Mouse (Mus musculus): Measurements from ENCODE around the gene H2afy2.

H2afy2 gene

DNA sequence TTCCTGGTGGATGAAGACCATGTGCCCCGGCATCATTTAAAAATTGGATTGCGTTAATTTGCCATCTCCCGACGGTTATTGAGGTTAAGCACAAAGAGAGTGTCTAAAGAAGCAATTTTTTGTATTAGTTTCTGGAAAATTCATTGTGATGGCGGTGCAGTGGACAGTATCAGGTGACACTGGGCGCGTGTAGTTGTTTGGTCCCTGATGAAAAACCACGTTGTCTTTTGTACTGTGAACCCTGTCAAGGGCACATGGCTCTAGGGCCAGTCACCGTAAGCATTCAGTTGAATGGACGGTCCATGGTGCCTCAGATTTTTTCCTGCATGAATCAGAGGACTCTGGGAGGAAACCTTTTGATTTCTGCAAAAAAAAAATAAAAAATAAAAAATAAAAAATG, 467 bp upstream of the H2afy2 start:
- no peak for DNase-seq (ENCODE audit: low spot score)

DNA sequence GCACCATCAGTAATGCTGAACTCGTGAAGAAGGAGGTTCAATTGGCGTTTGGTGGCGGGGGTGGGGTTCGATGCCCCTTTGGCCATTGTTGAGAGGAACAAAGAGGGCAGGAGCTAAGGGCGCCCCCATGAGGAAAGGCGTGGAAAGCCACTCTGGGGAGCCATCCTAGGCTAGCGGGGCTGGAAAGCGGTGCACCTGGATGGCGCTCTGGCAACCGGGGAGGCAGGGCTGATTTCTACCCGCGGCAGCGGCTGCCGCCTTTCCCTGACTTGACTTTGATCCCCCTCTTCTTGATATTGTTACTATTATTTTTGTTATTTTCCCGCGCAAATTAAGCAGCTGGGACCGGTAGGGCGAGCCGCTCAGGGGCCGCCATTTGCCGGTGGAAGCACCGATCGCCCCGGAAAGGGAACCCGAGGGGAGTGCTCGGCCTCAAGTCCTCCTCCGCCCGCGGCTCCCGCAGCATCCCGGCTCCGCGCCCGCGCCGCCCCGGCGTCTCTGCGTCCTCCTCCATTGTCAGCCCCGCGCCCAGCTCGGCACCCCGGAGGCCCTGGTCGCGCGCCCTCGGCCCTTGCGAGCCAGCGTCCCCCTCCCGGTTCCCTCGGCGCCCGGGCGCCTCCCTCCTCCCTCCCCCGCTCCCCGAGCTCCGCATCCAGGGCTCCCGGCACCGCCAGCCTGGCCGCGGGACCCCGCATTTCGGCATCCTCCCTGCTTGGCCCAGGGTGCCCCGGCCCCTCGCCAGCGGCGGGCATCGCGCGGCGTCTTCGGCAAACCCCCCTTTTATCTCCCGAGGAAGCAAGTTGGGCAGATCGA, 942 bp downstream of the H2afy2 start:
- DNase-seq (ENCODE audit: low spot score), result peak; percentile 75

DNA sequence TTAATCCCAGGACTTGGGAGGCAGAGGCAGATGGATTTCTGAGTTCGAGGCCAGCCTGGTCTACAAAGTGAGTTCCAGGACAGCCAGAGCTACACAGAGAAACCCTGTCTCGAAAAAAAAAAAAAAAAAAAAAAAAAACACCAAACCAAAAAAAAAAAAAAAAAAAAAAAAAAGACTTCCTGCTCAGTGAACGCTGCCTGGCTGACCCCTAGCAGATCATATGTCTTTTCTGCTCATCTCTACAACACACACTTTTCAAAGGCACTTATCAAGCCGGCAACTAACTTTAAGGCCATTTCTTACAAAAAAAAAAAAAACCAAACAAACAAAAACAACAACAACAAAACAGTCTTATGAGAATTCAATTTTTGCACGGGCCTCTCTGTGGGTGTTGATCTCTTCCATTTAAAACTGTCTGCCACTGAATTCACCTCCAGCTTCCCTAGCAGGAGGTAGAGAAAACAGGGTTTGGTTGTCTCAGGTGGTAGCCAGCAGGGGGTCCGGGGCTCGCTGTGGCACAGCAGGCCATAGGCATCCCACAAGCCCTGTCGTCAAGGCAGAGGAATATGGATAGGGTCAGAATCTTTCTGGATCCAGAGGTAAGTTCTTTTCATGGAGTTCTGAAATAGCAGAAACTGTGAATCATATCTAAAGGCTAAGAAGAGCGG, 2.4 kb downstream of the H2afy2 start:
- no peak for DNase-seq (ENCODE audit: low spot score)

DNA sequence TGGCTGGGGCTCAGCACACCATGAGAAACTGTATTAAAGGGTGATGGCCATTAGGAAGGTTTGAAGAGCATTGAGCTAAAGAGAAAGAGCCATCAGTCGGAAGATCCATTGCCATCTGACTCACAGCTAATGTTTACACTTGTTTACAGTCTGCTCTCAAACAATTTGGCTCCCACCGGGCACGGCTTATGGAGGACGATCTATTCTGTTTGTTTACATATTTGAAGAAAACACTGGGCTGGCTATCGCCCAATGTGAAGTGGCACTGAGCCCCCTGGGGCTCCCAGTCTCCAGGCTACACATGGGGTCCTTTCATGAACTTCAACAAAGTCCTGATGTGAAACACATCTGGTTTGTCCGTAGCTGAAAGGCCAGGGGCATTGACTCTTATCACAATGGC, 17.1 kb downstream of the H2afy2 start:
- no peak for DNase-seq (ENCODE audit: low spot score)

DNA sequence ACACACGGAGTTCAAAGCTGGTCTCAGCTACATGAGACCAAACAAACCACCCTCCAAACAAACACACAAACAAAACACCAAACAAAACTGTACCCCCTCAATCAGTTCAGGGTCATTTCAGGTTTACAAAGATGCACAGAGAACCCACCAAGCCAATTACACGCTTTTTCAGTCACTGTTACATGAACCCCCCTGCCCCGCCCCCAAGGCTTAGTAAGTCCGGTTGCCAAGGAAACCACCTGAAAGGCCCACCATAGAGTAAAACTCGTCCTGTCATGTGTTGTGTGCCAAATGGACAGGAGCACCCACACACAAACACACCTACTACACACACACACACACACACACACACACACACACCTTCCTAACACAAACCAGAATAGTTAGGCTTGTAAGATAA, 18.4 kb downstream of the H2afy2 start:
- DNase-seq (ENCODE audit: low spot score), result no peak

DNA sequence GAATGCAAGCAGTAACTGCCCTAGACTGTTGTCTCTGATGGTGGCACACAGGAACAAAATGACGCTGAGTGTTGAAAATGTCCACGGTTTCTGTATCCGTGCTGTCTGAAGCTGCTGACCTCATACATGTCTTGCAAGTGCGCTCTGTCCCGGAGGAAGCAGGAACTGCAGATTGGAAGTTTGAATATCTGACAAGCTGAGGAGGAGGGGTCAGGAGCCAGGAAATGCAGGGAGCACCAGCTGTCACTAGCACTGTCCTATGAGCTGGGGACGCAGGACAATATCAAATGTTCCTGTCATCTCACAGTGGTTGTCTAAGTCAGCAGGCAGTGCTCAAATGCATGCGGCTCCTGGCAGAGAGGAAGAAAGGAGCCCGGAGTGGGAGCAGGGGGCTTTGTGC, 19.3 kb downstream of the H2afy2 start:
- DNase-seq (ENCODE audit: low spot score), result no peak

DNA sequence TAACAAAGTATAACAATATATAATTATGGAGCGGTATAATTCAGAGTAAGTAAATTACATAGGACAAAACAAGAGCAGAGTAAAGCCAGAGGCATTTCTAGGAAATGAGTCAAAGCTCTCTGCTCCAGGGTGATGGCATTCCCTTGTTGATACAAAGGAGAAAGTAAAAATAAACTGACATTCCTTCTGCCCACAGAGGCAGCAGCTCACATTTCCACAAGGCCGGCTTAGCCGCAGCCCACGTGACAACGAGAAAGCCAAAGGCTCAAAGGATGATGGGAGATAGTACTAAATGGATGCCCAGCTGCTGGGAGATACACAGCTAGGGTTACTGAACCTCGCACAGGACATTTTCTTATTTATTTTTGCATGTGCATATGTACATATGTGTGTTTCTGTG, 24.1 kb downstream of the H2afy2 start:
- DNase-seq (ENCODE audit: low spot score), result no peak

DNA sequence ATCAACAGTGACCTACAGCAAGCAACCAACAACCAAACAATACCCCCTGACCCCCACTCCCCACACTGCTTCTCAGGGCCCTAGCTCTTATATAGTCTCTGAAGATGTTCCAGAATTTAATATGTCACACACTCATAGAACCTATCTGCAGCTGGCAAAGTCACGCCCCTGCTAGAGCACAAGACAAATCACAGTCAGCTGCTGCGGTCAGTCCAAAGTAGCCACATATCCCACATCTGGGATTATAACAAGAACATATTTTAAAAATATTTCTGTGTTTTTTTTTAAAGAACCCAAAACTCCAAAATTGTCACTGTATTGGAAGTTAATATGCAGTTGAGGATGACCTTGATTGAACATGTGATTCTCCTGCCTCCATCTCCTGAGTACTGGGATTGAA, 25.0 kb downstream of the H2afy2 start:
- no peak for DNase-seq (ENCODE audit: low spot score)

DNA sequence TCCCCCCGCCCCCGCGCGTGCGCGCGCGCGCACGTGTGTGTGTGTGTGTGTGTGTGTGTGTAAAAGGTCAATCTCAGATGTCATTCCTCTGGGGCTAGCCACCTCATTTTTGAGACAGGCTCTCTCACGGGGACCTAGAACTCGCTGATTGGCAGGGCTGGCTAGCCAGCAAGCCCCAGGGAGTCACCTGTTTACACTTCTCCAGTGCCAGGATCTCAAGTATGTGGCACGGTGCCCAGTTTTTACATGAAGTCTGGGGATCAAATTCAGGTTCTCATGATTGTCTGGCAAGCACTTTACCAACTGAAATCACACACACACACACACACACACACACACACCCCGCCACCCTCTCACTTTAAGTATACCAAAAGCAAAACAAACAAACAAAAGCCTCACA, 26.9 kb downstream of the H2afy2 start:
- DNase-seq (ENCODE audit: low spot score), result no peak

DNA sequence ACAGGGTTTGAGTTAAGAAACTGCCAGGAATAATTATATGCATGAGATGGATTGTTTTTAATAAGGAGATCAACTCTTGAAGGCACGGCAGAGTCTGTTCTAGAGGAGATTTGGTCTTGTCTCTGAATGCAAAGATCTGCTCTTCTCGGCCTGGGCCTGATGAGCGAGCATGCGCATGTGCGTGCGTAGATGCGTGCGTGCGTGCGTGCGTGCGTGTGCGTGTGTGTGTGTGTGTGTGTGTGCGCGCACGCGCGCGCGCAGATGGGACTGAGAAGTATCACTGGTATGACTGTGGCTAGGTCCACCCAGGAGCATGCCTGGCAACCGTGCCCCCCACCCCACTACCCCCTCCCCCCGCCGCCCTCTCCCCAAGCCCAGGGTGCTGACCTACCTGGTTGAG, 30.9 kb downstream of the H2afy2 start:
- DNase-seq (ENCODE audit: low spot score), result no peak

DNA sequence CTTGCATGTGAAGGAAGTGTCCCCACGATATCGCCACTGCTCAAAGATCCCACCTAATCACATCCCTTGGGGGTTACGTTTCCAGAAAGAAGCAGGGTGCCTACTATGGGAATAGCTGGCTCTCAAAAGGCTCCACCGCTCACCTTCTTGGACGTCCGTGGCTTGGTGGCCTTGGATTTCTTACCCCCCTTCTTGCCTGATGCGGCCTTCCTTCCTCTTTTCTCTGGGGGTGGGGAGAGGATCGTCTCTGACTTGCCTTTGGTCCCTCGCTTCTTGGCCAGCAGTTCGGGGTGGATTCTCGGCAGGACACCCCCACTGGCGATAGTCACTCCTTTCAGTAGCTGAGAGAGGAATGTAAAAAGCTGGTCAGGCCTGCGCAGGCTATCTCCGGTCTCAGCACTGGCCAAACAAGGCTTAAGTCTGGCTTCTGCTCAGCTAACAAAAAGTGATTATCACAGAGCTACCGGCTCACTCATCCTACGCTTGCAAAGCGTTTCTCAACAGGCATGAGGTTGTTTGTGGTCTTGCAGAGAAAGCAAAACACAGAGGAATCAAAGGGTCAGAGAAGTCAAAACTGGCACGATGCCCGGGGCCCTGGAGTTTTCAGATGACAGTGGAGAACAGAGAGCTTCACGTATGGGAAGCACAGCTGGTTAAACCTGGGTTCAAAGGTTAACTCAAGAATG, 32.3 kb downstream of the H2afy2 start:
- peak; percentile 80 for DNase-seq (ENCODE audit: low spot score)

DNA sequence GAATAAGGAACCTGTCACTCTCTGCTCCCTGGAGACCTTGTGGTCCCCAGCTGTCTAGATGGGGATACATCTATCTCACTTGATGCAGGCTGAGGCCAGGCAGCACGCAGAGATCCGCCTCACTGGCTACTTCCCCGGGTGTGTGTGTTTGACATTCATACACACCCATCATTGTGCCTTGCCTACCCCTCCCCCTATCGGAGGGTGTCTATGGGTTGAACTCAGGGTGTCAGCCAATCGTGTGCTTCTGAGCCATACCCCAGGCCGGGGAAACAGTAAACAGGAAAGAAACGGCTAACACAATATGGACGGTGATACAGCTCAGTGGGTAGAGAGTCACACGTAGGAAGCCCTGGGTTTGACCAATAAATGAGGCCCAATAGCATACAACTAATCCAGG, 33.9 kb downstream of the H2afy2 start:
- no peak for DNase-seq (ENCODE audit: low spot score)

DNA sequence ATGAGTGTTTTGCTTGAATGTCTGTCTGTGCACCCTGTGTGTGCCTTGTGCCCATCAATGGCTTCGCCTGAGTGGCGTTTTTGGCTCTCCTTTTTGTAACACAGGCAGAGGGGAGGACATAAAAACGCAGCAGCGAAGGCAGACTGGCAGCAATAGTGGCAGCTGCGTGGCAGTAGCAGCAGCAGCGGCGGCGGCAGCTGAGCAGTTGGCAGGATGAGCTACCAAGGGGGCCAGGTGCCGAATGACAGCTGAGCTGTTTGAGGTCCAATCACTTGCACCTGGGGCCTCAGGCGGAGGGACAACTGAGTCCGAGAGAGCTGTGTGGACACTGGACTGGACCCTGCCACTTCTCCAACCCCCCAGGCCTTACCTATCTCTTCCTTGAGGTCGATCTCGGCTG, 36.6 kb downstream of the H2afy2 start:
- DNase-seq (ENCODE audit: low spot score), result no peak

DNA sequence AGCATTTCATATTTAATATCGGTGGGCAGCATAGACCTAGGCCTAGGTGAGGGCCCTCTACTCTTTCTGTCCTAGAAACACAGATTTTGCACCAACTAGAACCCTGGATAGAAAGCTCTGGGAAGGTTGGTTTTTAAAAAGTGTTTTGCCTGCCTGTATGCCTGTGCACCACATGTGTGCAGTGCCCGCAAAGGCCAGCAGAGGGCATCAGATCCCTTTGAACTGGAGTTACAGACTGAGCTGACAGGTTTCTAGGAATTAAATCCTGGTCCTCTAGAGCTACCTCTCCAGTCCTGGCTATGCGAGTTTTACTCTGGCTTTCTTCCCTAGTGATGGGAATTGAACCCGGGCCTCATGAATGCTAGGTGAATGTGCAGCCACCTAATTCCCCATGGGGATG, 38.8 kb downstream of the H2afy2 start:
- DNase-seq (ENCODE audit: low spot score), result peak; percentile 78

DNA sequence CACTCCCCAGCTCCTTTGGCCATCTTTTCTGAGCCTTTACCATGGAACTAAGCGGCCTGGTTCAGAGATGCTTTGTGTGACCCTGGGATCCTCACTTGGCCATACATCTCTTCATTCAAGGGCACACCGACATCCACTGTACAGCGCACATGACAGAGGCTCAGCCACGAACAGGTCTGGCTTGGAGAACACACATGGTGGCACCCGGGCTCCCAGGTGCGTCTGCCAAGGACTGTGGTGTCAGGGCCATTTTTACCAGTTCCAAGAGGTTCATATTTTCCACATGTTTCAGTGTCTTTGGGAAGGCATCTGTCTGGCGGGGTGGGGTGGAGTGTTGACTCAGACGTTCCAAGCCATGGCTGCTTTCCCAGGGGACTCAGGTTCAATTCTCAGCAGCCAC, 41.6 kb downstream of the H2afy2 start:
- DNase-seq (ENCODE audit: low spot score), result no peak

DNA sequence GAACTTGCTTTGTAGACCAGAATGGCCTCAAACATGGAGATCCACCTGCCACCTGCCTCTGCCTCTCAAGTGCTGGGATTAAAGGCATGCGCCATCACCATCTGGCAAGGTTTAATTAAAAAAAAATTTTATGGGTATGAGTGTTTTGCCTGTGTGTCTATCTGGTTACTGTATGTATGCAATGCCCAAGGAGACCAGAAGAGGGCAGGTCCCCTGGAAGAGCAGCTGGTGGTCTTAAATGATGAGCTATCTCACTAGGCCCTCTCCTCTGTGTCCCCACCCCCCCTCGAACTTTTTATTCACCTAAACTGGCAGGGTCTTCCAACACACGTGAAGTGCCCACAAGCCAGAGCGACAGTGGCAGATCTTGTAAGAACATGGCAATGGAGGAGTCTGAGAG, 42.1 kb downstream of the H2afy2 start:
- DNase-seq (ENCODE audit: low spot score), result no peak

DNA sequence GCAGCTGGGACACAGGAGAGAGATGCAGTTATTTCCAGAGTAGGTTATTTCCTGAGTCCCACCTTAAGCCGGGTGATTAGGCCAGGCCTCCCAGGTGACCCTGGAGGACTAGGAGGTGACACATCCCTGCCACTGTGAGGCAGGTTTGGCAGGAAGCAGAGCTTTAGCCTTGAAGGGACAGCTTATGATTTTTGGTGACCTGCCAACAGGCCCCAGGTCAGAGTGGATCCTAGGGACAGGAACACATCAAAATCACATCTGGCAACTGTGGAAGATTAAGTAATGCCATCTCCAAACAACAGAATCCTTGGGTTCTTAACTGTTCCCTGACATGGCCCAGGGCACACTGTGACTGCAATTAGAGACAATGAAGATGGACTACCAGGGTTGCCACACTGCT, 42.6 kb downstream of the H2afy2 start:
- no peak for DNase-seq (ENCODE audit: low spot score)

DNA sequence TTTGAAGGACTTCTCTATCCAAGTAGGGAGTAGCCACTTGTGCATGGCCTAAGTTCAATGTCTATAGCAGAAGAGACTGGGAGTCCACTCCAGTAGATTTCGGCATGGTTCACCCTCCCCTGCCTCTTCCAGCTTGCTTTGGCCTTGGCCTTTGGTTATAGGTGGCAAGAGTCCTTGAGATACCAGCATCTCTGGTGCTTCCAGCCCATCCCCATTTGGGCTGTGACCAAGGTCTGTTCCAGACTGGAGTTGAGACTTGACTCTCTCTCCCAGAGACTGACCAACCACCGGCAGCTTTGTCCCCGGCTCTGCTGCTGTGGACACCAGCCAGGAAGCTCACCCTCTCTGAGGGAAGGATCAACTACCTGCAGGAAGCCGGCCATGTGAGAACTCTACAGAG, 45.8 kb downstream of the H2afy2 start:
- DNase-seq (ENCODE audit: low spot score), result no peak

DNA sequence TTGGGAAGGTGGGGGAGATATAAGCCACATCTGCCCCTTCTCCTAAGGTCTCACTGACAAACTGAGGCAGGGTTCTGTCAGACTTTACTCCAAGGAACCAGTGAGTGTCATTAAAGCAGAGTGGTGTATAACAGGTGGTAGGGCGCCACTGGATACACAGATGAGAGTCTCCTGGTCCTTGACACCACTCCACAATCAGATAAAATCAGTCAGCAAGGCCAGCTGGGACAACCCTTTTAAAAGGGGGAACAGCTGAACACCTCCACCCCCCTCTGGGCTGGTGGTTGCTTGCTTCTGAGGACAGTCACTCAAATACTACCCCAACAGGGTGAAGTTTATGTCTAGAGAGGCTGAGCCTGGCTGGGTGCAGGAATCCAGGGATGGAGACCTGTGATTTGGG, 46.4 kb downstream of the H2afy2 start:
- no peak for DNase-seq (ENCODE audit: low spot score)

DNA sequence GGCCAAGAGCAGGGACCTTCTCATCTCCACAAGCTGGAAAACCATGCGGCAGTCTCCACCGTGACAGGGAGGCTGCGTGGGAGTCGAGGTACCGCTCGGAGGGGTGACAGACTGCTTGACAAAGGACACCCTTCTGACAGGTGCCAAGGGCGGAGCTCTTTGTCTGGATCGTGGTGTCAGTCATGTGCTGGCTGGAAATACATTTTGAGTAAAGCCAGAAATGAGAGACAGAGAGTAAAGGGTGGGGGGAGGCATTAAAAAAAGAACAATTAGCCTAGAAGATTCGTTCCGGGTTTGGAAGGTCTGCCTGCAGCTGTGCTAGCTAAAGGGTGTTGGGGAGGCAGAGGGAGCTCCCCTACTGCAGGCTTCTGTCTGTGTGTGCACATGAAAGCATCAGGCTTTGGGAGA, 47.3 kb downstream of the H2afy2 start:
- no peak for DNase-seq (ENCODE audit: low spot score)

DNA sequence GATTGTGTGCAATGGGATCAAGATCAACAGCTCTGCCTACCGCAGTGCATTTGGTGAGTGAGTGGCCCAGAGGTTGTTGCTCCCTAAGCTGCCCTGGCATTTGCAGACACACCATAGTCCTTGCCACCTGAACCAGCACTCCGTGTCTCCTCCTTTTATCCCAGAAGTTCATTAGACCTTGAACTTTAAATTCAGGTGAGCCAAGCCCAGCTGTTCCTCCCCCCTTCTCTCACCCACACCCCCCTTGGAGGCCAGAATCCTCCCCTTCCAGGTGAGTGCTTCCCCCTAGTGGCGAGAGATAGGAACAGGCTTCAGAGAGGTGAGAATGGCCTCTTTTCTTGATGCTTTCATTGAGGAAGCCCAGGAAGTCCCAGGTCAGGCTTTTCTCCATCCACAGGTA, 49.6 kb downstream of the H2afy2 start:
- DNase-seq (ENCODE audit: low spot score), result no peak

DNA sequence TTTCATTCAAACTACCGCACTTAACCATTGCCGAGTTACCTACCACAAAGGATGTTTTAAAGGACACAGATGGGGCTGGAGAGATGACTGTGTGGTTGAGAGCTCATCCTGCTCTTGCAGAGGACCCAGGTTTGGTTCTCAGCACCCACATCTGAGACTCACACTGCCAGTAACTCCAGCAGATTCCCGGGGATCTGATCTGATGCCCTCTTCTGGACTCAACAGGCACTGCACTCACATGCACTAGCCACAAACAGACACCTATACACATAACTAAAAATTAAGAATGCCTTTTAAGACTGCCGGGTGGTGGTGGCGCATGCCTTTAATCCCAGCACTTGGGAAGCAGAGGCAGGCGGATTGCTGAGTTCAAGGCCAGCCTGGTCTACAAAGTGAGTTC, 53.8 kb downstream of the H2afy2 start:
- DNase-seq (ENCODE audit: low spot score), result no peak

DNA sequence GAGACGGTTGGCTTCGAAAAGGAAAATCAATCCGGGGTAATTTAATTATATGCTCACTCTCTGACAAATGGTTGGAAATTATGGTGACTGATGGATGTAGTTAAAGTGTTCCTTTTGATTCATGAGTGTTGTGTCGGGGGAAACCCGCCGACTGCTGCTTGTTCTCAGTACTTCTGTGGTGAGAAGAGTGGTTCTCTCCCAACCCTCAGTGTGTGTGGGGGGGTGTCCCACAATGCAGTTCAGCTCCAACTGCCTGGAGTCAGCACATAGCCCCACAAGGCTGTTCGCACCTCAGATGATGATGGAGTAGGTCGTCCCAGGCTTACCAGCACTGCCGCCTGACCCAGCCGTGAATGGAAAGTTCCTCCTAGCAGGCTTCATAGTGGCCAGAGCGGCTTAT, 54.8 kb downstream of the H2afy2 start:
- no peak for DNase-seq (ENCODE audit: low spot score)

Data from testis, postnatal 10 days (tissue).